Mouse (Mus musculus): ENCODE results near the gene Ap2b1. TPM values are rescaled to one million over a fixed set of nuclear protein-coding genes. Genes with fewer than 3 reads are reported as not detected.
A peak's percentile ranks its signal among the peaks of the same experiment; 100 is the strongest.

The Ap2b1 gene
- polyA plus RNA-seq, 1 experiment from 2014 or later: 89.2 TPM

GRCm38 (mm10) chr11:83441235-83441634, 142.4 kb downstream of the Ap2b1 start:
- DNase-seq (ENCODE audit: low spot score): no peak
- WGBS: 27% methylated on average over 7 of the region's 7 CpGs
- Histone ChIP-seq H3K27ac (no peak overlapping the region; the same call in 1 of the 2 replicates), H3K4me3 (peak overlapping the region; percentile 70; the same call in 1 of the 2 replicates), H3K4me1 (replicated peaks) (peaks cover 44% of the 10 kb centered on the region), H3K27me3 (ENCODE audit: insufficient read depth, poor library complexity, severe bottlenecking) (peaks cover 68% of the 10 kb centered on the region), H3K36me3 (no peaks in the 10 kb centered on the region), H3K9me3 (no peaks in the 10 kb centered on the region)

GRCm38 (mm10) chr11:83442596-83443267, 143.9 kb downstream of the Ap2b1 start:
- Histone ChIP-seq H3K27me3 (ENCODE audit: insufficient read depth, poor library complexity, severe bottlenecking) (peaks cover 82% of the 10 kb centered on the region), H3K4me3 (peak overlapping the region; percentile 40), H3K36me3 (no peaks in the 10 kb centered on the region), H3K4me1 (replicated peaks) (peaks cover 56% of the 10 kb centered on the region), H3K27ac (0 out of 2 replicates have a peak overlapping the region, but pooled peaks have one; percentile 50), H3K9me3 (no peaks in the 10 kb centered on the region)
- WGBS: 13% methylated on average over 29 of the region's 29 CpGs
- DNase-seq (ENCODE audit: low spot score): peak; percentile 77

- Histone ChIP-seq H3K27ac (no peak overlapping the region), H3K27me3 (ENCODE audit: insufficient read depth, poor library complexity, severe bottlenecking) (peaks cover 78% of the 10 kb centered on the region), H3K4me1 (replicated peaks) (peaks cover 67% of the 10 kb centered on the region), H3K9me3 (no peaks in the 10 kb centered on the region), H3K4me3 (no peak overlapping the region), H3K36me3 (no peaks in the 10 kb centered on the region)
- WGBS: 7% methylated on average over 7 of the region's 7 CpGs
- no peak for DNase-seq (ENCODE audit: low spot score)
Observed at GRCm38 (mm10) chr11:83443824-83444223, 145.0 kb downstream of the Ap2b1 start.

GRCm38 (mm10) chr11:83445001-83445400, 146.2 kb downstream of the Ap2b1 start:
- Histone ChIP-seq H3K9me3 (no peaks in the 10 kb centered on the region), H3K4me3 (peak overlapping the region; percentile 27), H3K4me1 (replicated peaks) (peaks cover 75% of the 10 kb centered on the region), H3K36me3 (no peaks in the 10 kb centered on the region), H3K27me3 (ENCODE audit: insufficient read depth, poor library complexity, severe bottlenecking) (peaks cover 70% of the 10 kb centered on the region), H3K27ac (no peak overlapping the region)
- WGBS: 29% methylated on average over 19 of the region's 19 CpGs
- DNase-seq (ENCODE audit: low spot score): no peak

- 65% methylated on average over 10 of the region's 10 CpGs for WGBS
- peak overlapping the region; percentile 75 for H3K27ac ChIP-seq
- H3K27me3 ChIP-seq (ENCODE audit: insufficient read depth, poor library complexity, severe bottlenecking): peaks cover 55% of the 10 kb centered on the region
- no peaks in the 10 kb centered on the region for H3K36me3 ChIP-seq
- no peaks in the 10 kb centered on the region for H3K9me3 ChIP-seq
- no peak overlapping the region for H3K4me3 ChIP-seq
- peaks cover 57% of the 10 kb centered on the region for H3K4me1 ChIP-seq (replicated peaks)
- no peak for DNase-seq (ENCODE audit: low spot score)
Observed at GRCm38 (mm10) chr11:83447612-83448011, 148.8 kb downstream of the Ap2b1 start.

GRCm38 (mm10) chr11:83448021-83448926, 149.4 kb downstream of the Ap2b1 start:
- WGBS: 34% methylated on average over 16 of the region's 16 CpGs
- Histone ChIP-seq H3K36me3 (no peaks in the 10 kb centered on the region), H3K27me3 (ENCODE audit: insufficient read depth, poor library complexity, severe bottlenecking) (peaks cover 48% of the 10 kb centered on the region), H3K4me1 (replicated peaks) (peaks cover 51% of the 10 kb centered on the region), H3K4me3 (no peak overlapping the region), H3K9me3 (no peaks in the 10 kb centered on the region), H3K27ac (peak overlapping the region; percentile 75)
- DNase-seq (ENCODE audit: low spot score): peak; percentile 72

GRCm38 (mm10) chr11:83448927-83449236, 150.1 kb downstream of the Ap2b1 start:
- peaks cover 45% of the 10 kb centered on the region for H3K4me1 ChIP-seq (replicated peaks)
- no peaks in the 10 kb centered on the region for H3K36me3 ChIP-seq
- H3K4me3 ChIP-seq: no peak overlapping the region
- H3K27me3 ChIP-seq (ENCODE audit: insufficient read depth, poor library complexity, severe bottlenecking): peaks cover 42% of the 10 kb centered on the region
- H3K9me3 ChIP-seq: no peaks in the 10 kb centered on the region
- H3K27ac ChIP-seq: peak overlapping the region; percentile 75
- DNase-seq (ENCODE audit: low spot score): no peak

GRCm38 (mm10) chr11:83449298-83449697, 150.5 kb downstream of the Ap2b1 start:
- Histone ChIP-seq H3K27ac (peak overlapping the region; percentile 75), H3K9me3 (no peaks in the 10 kb centered on the region), H3K4me3 (no peak overlapping the region), H3K4me1 (replicated peaks) (peaks cover 42% of the 10 kb centered on the region), H3K27me3 (ENCODE audit: insufficient read depth, poor library complexity, severe bottlenecking) (peaks cover 38% of the 10 kb centered on the region), H3K36me3 (no peaks in the 10 kb centered on the region)
- no peak for DNase-seq (ENCODE audit: low spot score)
- 60% methylated on average over 4 of the region's 4 CpGs for WGBS

- WGBS: 62% methylated on average over 1 of the region's 1 CpGs
- Histone ChIP-seq H3K9me3 (no peaks in the 10 kb centered on the region), H3K27ac (peak overlapping the region; percentile 35; the same call in 1 of the 2 replicates), H3K36me3 (no peaks in the 10 kb centered on the region), H3K4me3 (no peak overlapping the region), H3K27me3 (ENCODE audit: insufficient read depth, poor library complexity, severe bottlenecking) (peaks cover 25% of the 10 kb centered on the region), H3K4me1 (replicated peaks) (peaks cover 44% of the 10 kb centered on the region)
- DNase-seq (ENCODE audit: low spot score): no peak
Observed at GRCm38 (mm10) chr11:83450550-83450949, 151.7 kb downstream of the Ap2b1 start.

GRCm38 (mm10) chr11:83451281-83451680, 152.5 kb downstream of the Ap2b1 start:
- H3K4me1 ChIP-seq (replicated peaks): peaks cover 45% of the 10 kb centered on the region
- WGBS: 85% methylated on average over 10 of the region's 10 CpGs
- peaks cover 21% of the 10 kb centered on the region for H3K27me3 ChIP-seq (ENCODE audit: insufficient read depth, poor library complexity, severe bottlenecking)

GRCm38 (mm10) chr11:83454548-83454947, 155.7 kb downstream of the Ap2b1 start:
- H3K4me1 ChIP-seq (replicated peaks): peaks cover 32% of the 10 kb centered on the region
- no peak for DNase-seq (ENCODE audit: low spot score)
- no peaks in the 10 kb centered on the region for H3K36me3 ChIP-seq
- H3K4me3 ChIP-seq: no peak overlapping the region
- H3K27ac ChIP-seq: no peak overlapping the region; the same call in 1 of the 2 replicates
- H3K9me3 ChIP-seq: no peaks in the 10 kb centered on the region
- WGBS: 28% methylated on average over 4 of the region's 4 CpGs
- peaks cover 10% of the 10 kb centered on the region; the same call in 1 of the 2 replicates for H3K27me3 ChIP-seq (ENCODE audit: insufficient read depth, poor library complexity, severe bottlenecking)

More at GRCm38 (mm10) chr11:83451281-83451680, 152.5 kb downstream of the Ap2b1 start:
- DNase-seq (ENCODE audit: low spot score): no peak
- Histone ChIP-seq H3K4me3 (no peak overlapping the region), H3K27ac (no peak overlapping the region), H3K9me3 (no peaks in the 10 kb centered on the region), H3K36me3 (no peaks in the 10 kb centered on the region)
